Mouse (Mus musculus): ENCODE measurements around the gene Lman2l. TPM values are rescaled to one million over a fixed set of nuclear protein-coding genes. Genes with fewer than 3 reads are reported as not detected.

Lman2l gene
- polyA plus RNA-seq, 1 experiment = 34.0 TPM

DNA sequence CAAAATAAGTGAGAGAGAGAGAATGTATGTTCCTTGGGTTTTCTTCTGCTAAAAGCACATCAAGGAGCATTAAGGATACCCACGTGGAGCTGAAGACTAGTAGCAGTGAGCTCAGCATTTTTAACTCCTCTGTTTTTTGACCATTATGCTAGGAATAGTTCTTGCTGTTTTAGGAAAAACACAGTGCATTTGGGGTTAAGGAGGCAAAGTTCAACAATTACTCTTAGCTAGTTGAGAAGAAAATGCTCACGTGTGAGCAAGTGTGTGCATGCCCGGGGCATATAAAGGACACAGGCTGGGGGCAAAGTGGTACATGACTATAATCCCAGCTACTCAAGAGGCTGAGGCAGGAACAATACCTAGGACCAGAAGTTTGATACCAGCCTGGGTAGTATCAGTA lies 11.5 kb downstream of the Lman2l start:
- no peak overlapping the region for H3K27ac ChIP-seq (ENCODE audit: control insufficient read depth, insufficient read depth, low read depth, low read length, poor library complexity)
- H3K4me3 ChIP-seq (replicated peaks; ENCODE audit: control insufficient read depth, low read depth, low read length) = no peak overlapping the region
- H3K4me1 ChIP-seq (ENCODE audit: control insufficient read depth, insufficient read depth, low read length) = no peaks in the 10 kb centered on the region
- no peak for TF ChIP-seq CTCF (IDR thresholded peaks at IDR 0.05; ENCODE audit: control insufficient read depth, insufficient read depth, low read length)
- TF ChIP-seq POLR2A (IDR thresholded peaks at IDR 0.05; ENCODE audit: borderline replicate concordance, control insufficient read depth, low read depth, low read length) = no peak
- WGBS = 84% methylated on average over 3 of the region's 3 CpGs

- TF ChIP-seq CTCF (IDR thresholded peaks at IDR 0.05; ENCODE audit: control insufficient read depth, insufficient read depth, low read length) = no peak
- no peak for TF ChIP-seq POLR2A (IDR thresholded peaks at IDR 0.05; ENCODE audit: borderline replicate concordance, control insufficient read depth, low read depth, low read length)
- Histone ChIP-seq H3K4me1 (ENCODE audit: control insufficient read depth, insufficient read depth, low read length) (no peaks in the 10 kb centered on the region), H3K27ac (ENCODE audit: control insufficient read depth, insufficient read depth, low read depth, low read length, poor library complexity) (no peak overlapping the region), H3K4me3 (replicated peaks; ENCODE audit: control insufficient read depth, low read depth, low read length) (no peak overlapping the region)
- 89% methylated on average over 4 of the region's 4 CpGs for WGBS
Measured at GRCm38 (mm10) chr1:36432999-36433398, 12.1 kb downstream of the Lman2l start.

- H3K4me3 ChIP-seq (replicated peaks; ENCODE audit: control insufficient read depth, low read depth, low read length) = no peak overlapping the region
- H3K4me1 ChIP-seq (ENCODE audit: control insufficient read depth, insufficient read depth, low read length) = no peaks in the 10 kb centered on the region
- 86% methylated on average over 2 of the region's 2 CpGs for WGBS
- no peak overlapping the region for H3K27ac ChIP-seq (ENCODE audit: control insufficient read depth, insufficient read depth, low read depth, low read length, poor library complexity)
- TF ChIP-seq POLR2A (IDR thresholded peaks at IDR 0.05; ENCODE audit: borderline replicate concordance, control insufficient read depth, low read depth, low read length) (no peak), CTCF (IDR thresholded peaks at IDR 0.05; ENCODE audit: control insufficient read depth, insufficient read depth, low read length) (no peak)
Measured at GRCm38 (mm10) chr1:36429511-36429910, 15.6 kb downstream of the Lman2l start.

DNA sequence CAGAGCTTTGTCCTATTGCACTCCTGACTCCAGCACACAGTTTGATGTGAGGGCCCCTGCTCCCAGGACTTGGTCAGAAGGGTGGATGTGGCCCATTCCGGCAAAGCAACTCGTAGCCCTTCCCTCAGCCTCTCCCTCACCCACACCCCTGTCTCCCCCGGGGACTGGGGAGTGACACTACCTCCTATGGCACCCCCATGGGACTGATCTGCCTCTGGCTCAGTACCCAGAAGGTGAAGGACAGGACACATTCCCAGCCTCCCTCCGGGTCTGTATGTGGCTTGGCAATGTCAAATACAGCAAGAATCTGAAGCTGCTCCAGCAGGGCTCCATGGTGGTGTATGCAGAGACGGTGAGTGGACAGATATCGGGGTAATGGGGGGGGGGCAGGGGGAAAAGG lies 40.5 kb downstream of the Lman2l start:
- Histone ChIP-seq H3K4me1 (ENCODE audit: control insufficient read depth, insufficient read depth, low read length) (no peaks in the 10 kb centered on the region), H3K27ac (ENCODE audit: control insufficient read depth, insufficient read depth, low read depth, low read length, poor library complexity) (no peak overlapping the region), H3K4me3 (replicated peaks; ENCODE audit: control insufficient read depth, low read depth, low read length) (no peak overlapping the region)
- WGBS = 75% methylated on average over 6 of the region's 6 CpGs
- TF ChIP-seq POLR2A (IDR thresholded peaks at IDR 0.05; ENCODE audit: borderline replicate concordance, control insufficient read depth, low read depth, low read length) (no peak), CTCF (IDR thresholded peaks at IDR 0.05; ENCODE audit: control insufficient read depth, insufficient read depth, low read length) (no peak)

GRCm38 (mm10) chr1:36401509-36401908 lies 43.6 kb downstream of the Lman2l start:
- 74% methylated on average over 4 of the region's 4 CpGs for WGBS
- TF ChIP-seq POLR2A (IDR thresholded peaks at IDR 0.05; ENCODE audit: borderline replicate concordance, control insufficient read depth, low read depth, low read length) = no peak
- no peak for TF ChIP-seq CTCF (IDR thresholded peaks at IDR 0.05; ENCODE audit: control insufficient read depth, insufficient read depth, low read length)
- H3K4me3 ChIP-seq (replicated peaks; ENCODE audit: control insufficient read depth, low read depth, low read length) = no peak overlapping the region
- H3K27ac ChIP-seq (ENCODE audit: control insufficient read depth, insufficient read depth, low read depth, low read length, poor library complexity) = no peak overlapping the region
- H3K4me1 ChIP-seq (ENCODE audit: control insufficient read depth, insufficient read depth, low read length) = no peaks in the 10 kb centered on the region

DNA sequence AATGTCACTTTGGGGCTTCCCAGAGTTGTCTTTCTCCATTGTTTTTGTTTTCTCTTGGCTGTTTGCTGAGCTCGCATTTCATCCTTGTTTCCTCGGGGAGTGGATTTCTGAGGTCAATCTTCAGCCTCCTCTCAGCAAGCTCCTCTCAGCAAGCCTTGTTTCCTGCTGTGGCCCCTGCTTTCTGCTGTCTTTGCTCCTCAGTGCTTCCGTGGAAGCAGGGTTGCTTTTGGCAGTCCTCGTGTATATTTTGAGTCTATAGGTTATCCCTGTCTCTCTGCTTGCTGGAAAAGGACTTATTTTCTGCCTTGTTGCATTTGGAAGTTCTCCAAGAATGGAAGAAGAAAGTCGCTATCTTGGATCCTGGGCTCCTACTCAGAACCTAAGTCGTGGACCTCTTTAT lies 48.0 kb downstream of the Lman2l start:
- Histone ChIP-seq H3K4me3 (replicated peaks; ENCODE audit: control insufficient read depth, low read depth, low read length) (no peak overlapping the region), H3K4me1 (ENCODE audit: control insufficient read depth, insufficient read depth, low read length) (no peaks in the 10 kb centered on the region), H3K27ac (ENCODE audit: control insufficient read depth, insufficient read depth, low read depth, low read length, poor library complexity) (no peak overlapping the region)
- 50% methylated on average over 6 of the region's 6 CpGs for WGBS
- TF ChIP-seq CTCF (IDR thresholded peaks at IDR 0.05; ENCODE audit: control insufficient read depth, insufficient read depth, low read length) (no peak), POLR2A (IDR thresholded peaks at IDR 0.05; ENCODE audit: borderline replicate concordance, control insufficient read depth, low read depth, low read length) (no peak)

DNA sequence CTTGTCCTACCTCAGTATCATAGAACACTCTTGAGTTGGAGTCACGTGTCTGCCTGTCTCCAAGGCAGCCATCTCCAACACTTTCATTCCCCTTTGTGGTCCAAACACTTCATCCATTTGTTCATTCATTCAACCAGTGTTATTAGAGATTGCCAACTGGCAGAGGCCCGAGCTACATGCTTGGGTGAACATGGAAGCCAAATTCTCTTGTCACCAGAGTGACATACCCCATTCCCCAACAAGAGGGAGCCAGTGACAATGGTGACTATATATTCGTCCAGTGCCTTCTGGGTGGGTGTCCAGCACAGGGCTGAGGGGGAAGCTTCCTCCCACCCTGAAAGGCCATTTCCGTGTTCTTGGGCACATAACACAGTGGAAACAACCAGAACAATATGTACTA lies 65.5 kb downstream of the Lman2l start:
- TF ChIP-seq CTCF (IDR thresholded peaks at IDR 0.05; ENCODE audit: control insufficient read depth, insufficient read depth, low read length) = no peak
- TF ChIP-seq POLR2A (IDR thresholded peaks at IDR 0.05; ENCODE audit: borderline replicate concordance, control insufficient read depth, low read depth, low read length) = no peak
- WGBS = 67% methylated on average over 4 of the region's 4 CpGs
- H3K4me3 ChIP-seq (replicated peaks; ENCODE audit: control insufficient read depth, low read depth, low read length) = no peak overlapping the region
- no peak overlapping the region for H3K27ac ChIP-seq (ENCODE audit: control insufficient read depth, insufficient read depth, low read depth, low read length, poor library complexity)
- no peaks in the 10 kb centered on the region for H3K4me1 ChIP-seq (ENCODE audit: control insufficient read depth, insufficient read depth, low read length)

DNA sequence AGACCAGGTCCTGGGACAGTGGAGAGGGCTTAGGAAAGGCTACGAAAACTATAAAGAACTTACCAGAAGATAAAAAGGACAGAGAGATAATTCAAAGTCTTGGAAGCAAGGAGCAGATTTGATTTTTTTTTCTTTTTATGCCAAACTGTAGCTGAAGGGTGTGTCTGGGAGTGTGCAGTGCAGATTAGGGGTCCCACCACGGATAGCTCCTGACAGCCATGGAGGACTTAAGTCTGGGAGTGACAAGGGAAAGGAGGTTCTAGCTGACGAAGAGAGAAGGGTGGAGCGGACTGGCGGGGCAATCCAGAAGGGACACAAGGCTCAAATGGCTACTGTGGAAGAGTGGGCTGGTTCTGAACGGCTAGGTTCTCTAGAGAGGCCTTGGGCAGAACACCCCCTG lies 66.2 kb downstream of the Lman2l start:
- Histone ChIP-seq H3K4me1 (ENCODE audit: control insufficient read depth, insufficient read depth, low read length) (no peaks in the 10 kb centered on the region), H3K27ac (ENCODE audit: control insufficient read depth, insufficient read depth, low read depth, low read length, poor library complexity) (no peak overlapping the region), H3K4me3 (replicated peaks; ENCODE audit: control insufficient read depth, low read depth, low read length) (no peak overlapping the region)
- WGBS = 66% methylated on average over 6 of the region's 6 CpGs
- no peak for TF ChIP-seq POLR2A (IDR thresholded peaks at IDR 0.05; ENCODE audit: borderline replicate concordance, control insufficient read depth, low read depth, low read length)
- TF ChIP-seq CTCF (IDR thresholded peaks at IDR 0.05; ENCODE audit: control insufficient read depth, insufficient read depth, low read length) = no peak
